Mouse (Mus musculus) hindbrain, embryonic 10.5 days (tissue): ENCODE results near the gene Adamts8. TPM values are rescaled to one million over a fixed set of nuclear protein-coding genes. Genes with fewer than 3 reads are reported as not detected.

Experiments
- DNase-seq: peaks from one replicate; pipeline ENCODE4 v3.0.0-alpha.2; 2017; ENCODE audit warnings: low spot score
- H3K27ac ChIP-seq: fragments of 300-500 bp; sonication (generic); 2 replicates; pipeline ENCODE4 v1.5.1; 2016; ENCODE audit warnings: mild to moderate bottlenecking, moderate library complexity
- H3K27me3 ChIP-seq: fragments of 300-500 bp; sonication (generic); 2 replicates; pipeline ENCODE4 v1.6.1; 2016; ENCODE audit warnings: mild to moderate bottlenecking; ENCODE audit not compliant: poor library complexity, insufficient read depth, severe bottlenecking
- H3K36me3 ChIP-seq: fragments of 300-500 bp; sonication (generic); 2 replicates; pipeline ENCODE4 v1.6.1; 2016; ENCODE audit warnings: mild to moderate bottlenecking, moderate library complexity
- H3K4me1 ChIP-seq: fragments of 300-500 bp; sonication (generic); replicated peaks from 2 replicates; pipeline ENCODE4 v1.6.1; 2016; ENCODE audit warnings: mild to moderate bottlenecking
- H3K4me3 ChIP-seq: fragments of 300-500 bp; sonication (generic); 2 replicates; pipeline ENCODE4 v1.5.1; 2016; ENCODE audit warnings: mild to moderate bottlenecking, moderate library complexity
- H3K9me3 ChIP-seq: fragments of 300-500 bp; sonication (generic); 2 replicates; pipeline ENCODE4 v1.6.1; 2016; ENCODE audit warnings: mild to moderate bottlenecking, moderate library complexity
- WGBS: fragments of 180-500 bp; shearing (Covaris S2); methylation state at CpG from one replicate; pipeline ENCODE4 v1.1.7; 2016; 5-methylcytosine and 5-hydroxymethylcytosine counted together
- polyA plus RNA-seq: library from polyadenylated mRNA; unstranded; fragments of >200 nt; fragmentation: Nextera tagmentation; extraction: Ambion mirVana; gene quantifications from 2 replicates; pipeline ENCODE4 v1.2.1, GENCODE M21; 2016

The Adamts8 gene
- polyA plus RNA-seq, 1 experiment from 2014 or later: 2.6 TPM

DNA sequence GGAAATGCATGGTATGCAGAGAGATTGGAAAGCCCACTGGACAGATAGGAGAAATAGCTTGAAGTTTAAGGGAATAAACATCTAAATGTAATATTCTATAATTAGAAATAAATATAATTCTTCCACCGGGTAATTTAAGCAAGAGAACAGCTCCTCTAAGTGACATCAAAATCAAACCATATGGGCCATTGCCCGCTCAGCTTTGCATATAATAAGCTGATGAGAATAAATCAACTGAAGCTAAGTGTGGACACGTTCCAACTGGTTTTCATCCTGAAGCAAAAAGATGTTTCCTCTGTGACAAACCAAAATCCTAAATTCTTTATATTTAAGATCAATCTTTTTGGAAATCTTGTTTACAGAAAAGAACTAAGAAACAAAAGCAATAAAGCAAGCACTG is 68.4 kb downstream of the Adamts8 start:
- Histone ChIP-seq H3K9me3 (no peaks in the 10 kb centered on the region), H3K27ac (no peak overlapping the region), H3K4me3 (no peak overlapping the region), H3K4me1 (no peaks in the 10 kb centered on the region), H3K27me3 (no peaks in the 10 kb centered on the region), H3K36me3 (no peaks in the 10 kb centered on the region)
- no peak for DNase-seq
- WGBS: 87% methylated on average over 3 of the region's 3 CpGs

DNA sequence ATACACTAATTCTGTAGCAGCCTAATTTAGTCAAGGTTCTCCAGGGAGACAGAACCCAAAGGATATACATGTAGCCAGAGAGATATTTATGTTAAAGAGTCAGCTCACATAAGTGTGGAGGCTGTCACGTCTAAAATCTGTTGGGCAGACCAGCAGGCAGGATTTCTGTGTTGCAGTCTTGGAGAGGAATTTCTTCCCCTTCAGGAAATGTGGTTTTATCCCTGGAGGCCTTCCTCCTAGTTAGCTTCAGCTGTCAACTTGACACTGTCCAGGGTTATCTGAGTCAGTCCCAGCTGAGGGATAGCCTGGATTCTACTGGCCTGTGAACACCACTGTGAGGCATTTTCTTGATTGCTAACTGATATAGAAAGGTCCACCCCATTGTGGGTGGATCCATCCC is 69.2 kb downstream of the Adamts8 start:
- Histone ChIP-seq H3K9me3 (no peaks in the 10 kb centered on the region), H3K27me3 (no peaks in the 10 kb centered on the region), H3K4me1 (no peaks in the 10 kb centered on the region), H3K4me3 (no peak overlapping the region), H3K27ac (no peak overlapping the region), H3K36me3 (no peaks in the 10 kb centered on the region)
- WGBS: 64% methylated on average over 1 of the region's 1 CpGs
- no peak for DNase-seq

- no peaks in the 10 kb centered on the region for H3K27me3 ChIP-seq
- DNase-seq: no peak
- 90% methylated on average over 4 of the region's 4 CpGs for WGBS
Measured at GRCm38 (mm10) chr9:31012674-31013073, 70.3 kb downstream of the Adamts8 start.

DNA sequence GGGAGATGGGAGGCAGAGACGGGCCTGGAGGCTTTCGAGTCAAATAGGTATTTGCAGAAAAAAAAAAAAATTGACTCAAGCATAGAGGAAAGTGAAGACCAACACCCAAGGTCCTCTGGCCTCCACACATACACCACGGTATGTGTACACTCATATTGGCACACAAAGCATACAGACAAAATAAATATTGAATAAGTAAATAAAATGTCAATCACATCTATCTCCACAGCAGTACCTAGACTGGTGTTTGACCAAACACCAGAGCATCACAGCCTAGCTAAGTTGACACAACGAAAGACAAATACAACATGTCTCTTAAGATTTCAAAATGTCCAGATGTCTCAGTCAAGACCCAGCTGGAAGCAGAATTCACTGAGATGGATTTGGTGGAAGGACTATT is 71.1 kb downstream of the Adamts8 start:
- Histone ChIP-seq H3K36me3 (no peaks in the 10 kb centered on the region), H3K9me3 (no peaks in the 10 kb centered on the region), H3K27ac (no peak overlapping the region), H3K4me3 (no peak overlapping the region), H3K4me1 (no peaks in the 10 kb centered on the region), H3K27me3 (no peaks in the 10 kb centered on the region)
- DNase-seq: no peak
- 88% methylated on average over 4 of the region's 4 CpGs for WGBS

More at GRCm38 (mm10) chr9:31012674-31013073, 70.3 kb downstream of the Adamts8 start:
- Histone ChIP-seq H3K4me1 (no peaks in the 10 kb centered on the region), H3K4me3 (no peak overlapping the region), H3K36me3 (no peaks in the 10 kb centered on the region), H3K27ac (no peak overlapping the region), H3K9me3 (no peaks in the 10 kb centered on the region)

Other genes starting within 250 kb of the Adamts8 start
- gene Adamts15, start 20.1 kb upstream of the Adamts8 start, polyA plus RNA-seq: 5.4 and 6.6 TPM in 2 replicates
- 4.0 and 4.3 TPM in 2 replicates for gene Zbtb44, start 88.1 kb downstream of the Adamts8 start, polyA plus RNA-seq
- 4.9 and 9.6 TPM in 2 replicates for gene St14, start 189.3 kb downstream of the Adamts8 start, polyA plus RNA-seq